Mouse (Mus musculus): ENCODE results near the gene Ryr3.
"Not testable (repeated sequence)": the region's sequence is repeated elsewhere in the genome, so short reads cannot be mapped to it uniquely, and the experiment has no call there.

The Ryr3 gene

DNA sequence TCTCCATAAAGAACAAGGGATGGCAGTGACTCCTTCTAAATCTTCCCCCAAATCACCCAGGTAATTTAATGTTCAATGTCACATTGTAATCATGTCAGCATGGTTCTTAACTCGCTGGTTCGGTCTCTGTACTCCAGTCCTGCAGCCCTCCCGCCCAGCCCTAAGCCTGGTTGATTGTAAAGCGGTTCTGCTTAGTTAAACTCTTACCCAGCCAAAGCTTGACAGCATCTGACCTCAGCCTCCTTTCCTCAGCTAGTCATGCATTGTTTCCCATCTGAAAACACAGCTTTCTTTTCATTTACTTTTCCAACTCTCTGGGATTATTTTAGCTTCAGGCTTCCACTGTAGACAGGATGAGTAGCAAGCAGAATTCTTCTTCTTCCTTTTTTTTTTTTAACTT lies 121.7 kb downstream of the Ryr3 start:
- DNase-seq (ENCODE audit: low read depth), result no peak

DNA sequence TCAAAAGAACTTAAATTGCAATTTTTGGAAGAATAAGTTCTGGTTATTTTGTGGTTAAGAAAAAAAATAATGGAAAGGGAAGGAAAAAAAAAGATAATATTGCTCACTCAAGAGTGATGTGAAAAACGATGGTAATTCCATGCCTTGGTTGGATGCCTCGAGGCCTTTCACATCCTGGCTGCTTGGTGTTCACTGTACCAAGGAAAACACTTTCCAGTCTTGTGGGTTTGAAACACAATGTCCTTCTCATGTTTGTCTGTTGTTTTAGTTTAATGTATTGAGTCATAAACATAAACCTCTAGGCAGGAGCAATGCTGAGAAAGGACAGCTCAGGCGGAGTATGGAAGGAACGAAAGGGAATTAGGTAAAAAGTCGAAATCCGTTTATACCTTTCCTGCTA lies 122.8 kb downstream of the Ryr3 start:
- no peak for DNase-seq (ENCODE audit: low read depth)

DNA sequence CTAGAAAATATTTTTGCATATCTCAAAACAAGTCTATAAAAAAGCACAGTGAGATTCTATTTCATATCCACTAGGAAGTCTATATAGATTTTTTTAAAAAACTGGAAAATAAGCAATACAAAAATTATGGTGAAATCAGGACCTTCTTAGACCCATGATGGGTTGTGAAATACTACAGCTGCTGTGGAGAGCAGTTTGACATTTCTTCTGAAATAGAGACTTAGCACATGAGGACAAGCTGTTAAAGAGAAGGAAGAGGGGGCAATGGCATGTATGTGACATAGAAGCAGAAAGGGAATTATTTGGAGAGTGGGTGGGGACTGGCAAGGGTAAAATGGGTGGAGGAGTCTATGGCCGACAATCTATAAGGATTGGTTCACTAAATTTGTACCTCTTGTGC lies 124.1 kb downstream of the Ryr3 start:
- DNase-seq (ENCODE audit: low read depth), result no peak

DNA sequence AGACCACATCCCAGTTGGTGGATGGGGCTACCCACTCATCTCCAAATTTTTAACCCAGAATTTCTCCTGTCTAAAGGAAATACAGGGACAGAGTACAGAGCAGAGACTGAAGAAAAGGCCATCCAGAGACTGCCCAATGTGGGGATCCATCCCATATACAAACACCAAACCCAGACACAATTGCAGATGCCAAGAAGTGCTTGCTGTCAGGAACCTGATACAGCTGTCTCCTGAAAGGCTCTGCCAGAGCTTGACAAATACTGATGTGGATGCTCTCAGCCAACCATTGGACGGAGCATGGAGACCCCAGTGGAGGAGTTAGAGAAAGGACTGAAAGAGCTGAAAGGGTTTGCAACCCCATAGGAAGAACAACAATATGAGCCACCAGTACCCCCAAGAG lies 125.6 kb downstream of the Ryr3 start:
- DNase-seq (ENCODE audit: low read depth), result not testable (repeated sequence)

DNA sequence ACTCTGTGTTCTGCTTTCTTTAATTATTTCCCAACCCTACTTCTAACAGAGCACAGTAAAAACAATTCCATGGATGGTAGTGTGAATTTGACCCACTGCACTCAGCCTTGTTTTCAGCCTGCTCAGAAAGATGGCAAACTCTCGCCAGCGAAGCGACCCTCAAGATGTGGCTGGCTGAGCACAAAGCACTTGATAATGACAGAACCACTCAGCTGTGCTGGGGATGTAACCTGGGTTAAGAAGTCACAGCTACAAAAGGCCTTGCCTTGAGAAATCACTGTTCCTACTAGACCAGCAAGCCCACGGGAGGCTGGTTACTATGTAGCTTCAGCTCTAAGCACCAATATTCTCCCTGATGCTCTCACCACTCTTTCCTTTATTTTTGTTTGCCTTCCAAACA lies 140.5 kb downstream of the Ryr3 start:
- no peak for DNase-seq (ENCODE audit: low read depth)

DNA sequence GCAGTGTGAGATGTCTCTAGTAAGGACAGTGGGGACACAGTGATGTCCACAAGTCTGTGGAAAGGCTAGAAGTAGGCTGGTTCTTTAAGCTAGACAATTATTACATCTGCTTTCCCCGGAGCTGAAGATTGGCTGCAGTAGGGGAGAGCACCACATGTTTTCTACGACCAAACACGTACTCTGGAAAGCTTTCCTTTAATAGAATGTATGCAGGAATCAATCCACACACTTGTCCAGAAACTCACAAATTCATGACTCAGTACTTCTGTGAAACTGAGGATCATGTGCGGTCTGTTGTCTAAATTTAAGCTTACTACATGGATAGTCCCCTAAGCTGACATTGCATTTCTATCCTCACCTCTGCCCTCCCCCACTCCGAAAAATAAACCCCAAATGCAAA lies 157.5 kb downstream of the Ryr3 start:
- no peak for DNase-seq (ENCODE audit: low read depth)

DNA sequence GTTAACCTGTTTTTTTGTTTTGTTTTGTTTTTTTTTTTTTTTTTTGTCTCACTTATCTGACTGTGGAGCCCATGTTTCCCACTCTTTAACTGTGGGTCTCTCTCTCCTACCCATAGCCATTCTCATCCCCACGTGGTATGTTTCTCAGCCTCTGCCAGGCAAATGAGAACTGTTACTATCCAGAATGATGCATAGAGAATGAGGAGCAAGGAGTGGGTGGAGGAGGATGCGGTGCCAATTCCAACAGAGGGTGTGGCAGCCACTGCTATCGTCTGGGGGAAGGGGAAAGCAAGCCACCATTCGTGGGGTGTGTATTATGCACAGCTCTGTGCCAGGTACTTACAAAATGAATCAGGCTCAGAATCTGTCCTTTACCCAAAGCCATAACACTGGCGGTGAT lies 158.0 kb downstream of the Ryr3 start:
- DNase-seq (ENCODE audit: low read depth), result no peak

DNA sequence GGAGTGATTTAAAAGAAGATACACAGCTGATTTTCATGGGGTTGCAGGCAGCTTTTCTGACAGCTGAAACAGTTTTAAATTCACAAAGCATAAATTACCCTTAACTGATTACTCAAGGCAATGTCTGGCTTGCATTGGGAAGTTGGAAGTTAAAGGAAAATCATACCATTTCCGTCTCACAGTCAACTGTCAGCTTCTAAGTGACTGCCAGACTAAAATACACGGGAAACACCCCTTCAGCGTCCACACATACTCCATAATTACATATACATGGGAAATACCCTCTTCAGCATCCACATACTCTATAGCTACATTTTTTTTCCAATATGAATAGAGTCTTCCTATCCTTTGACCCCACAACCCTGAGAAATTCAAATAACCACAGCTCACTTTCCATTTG lies 158.8 kb downstream of the Ryr3 start:
- no peak for DNase-seq (ENCODE audit: low read depth)

GRCm38 (mm10) chr2:113055591-113055990 lies 161.3 kb downstream of the Ryr3 start:
- no peak for DNase-seq (ENCODE audit: low read depth)

- DNase-seq (ENCODE audit: low read depth), result no peak
Measured at GRCm38 (mm10) chr2:113049831-113050230, 167.1 kb downstream of the Ryr3 start.

- no peak for DNase-seq (ENCODE audit: low read depth)
Measured at GRCm38 (mm10) chr2:113036550-113036949, 180.3 kb downstream of the Ryr3 start.

- no peak for DNase-seq (ENCODE audit: low read depth)
Measured at GRCm38 (mm10) chr2:113030689-113031088, 186.2 kb downstream of the Ryr3 start.

DNA sequence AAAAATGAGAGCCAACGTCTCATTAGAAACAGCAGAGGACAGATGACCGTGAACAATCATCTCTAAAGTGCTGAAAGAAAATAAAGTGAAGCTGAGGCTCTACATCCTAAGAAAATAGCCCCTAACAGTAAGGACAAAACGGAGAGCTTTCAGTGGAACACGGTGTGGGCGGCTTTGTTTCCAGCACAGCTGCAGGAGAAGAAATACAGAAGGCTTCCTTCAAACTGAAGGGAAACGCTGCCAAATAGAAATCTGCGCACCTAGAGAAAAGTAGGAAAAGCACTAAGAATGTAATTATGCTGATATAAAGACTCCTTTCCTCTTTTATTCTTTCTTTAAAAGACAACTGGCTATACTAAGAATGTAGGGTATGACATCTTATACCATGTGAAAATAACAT lies 197.0 kb downstream of the Ryr3 start:
- DNase-seq (ENCODE audit: low read depth), result no peak

- DNase-seq (ENCODE audit: low read depth), result no peak
Measured at GRCm38 (mm10) chr2:113018278-113018677, 198.6 kb downstream of the Ryr3 start.

DNA sequence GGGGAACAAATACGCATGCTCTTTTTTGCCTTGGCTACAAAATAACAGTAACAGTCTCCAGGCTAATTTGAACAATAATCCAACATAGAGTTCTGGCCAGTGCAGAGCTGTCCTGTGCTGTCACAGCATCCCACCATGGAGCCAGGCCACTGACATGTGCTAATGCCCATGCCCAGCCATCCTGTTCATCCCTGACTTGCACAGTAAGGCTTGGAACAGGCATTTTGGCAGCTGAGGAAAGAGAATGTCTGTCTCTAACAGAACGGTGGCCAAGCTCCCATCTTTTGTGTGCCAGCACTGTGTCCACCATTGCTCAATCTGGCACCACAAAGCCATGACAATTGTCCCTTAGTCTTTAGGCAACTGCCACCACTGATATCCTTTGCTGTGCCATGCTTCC lies 200.7 kb downstream of the Ryr3 start:
- no peak for DNase-seq (ENCODE audit: low read depth)

GRCm38 (mm10) chr2:113008961-113009740 lies 207.7 kb downstream of the Ryr3 start:
- no peak for DNase-seq (ENCODE audit: low read depth)

DNA sequence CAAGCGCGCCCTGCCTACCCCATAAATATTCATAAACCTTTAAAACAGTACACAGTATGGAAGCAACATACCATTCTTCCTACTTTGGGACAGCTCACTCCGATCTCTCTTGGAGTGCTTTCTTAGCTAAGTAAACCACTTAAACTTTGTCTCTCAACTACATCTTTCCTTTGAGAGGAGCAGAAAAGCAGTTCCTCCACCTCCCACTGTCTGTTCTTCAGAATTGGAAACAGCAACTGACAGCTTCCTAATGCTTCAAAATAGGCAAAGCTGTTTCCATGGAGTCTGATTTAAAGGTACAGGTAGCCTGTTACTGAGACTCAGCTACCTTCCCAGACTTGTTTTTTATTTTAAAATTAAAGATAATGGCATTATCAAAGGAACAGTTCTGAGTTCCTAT lies 218.4 kb downstream of the Ryr3 start:
- DNase-seq (ENCODE audit: low read depth), result no peak

- DNase-seq (ENCODE audit: low read depth), result no peak
Measured at GRCm38 (mm10) chr2:112982908-112983510, 233.9 kb downstream of the Ryr3 start.

- no peak for DNase-seq (ENCODE audit: low read depth)
Measured at GRCm38 (mm10) chr2:112966807-112967625, 249.9 kb downstream of the Ryr3 start.

GRCm38 (mm10) chr2:112948931-112949330 lies 268.0 kb downstream of the Ryr3 start:
- DNase-seq (ENCODE audit: low read depth), result no peak

DNA sequence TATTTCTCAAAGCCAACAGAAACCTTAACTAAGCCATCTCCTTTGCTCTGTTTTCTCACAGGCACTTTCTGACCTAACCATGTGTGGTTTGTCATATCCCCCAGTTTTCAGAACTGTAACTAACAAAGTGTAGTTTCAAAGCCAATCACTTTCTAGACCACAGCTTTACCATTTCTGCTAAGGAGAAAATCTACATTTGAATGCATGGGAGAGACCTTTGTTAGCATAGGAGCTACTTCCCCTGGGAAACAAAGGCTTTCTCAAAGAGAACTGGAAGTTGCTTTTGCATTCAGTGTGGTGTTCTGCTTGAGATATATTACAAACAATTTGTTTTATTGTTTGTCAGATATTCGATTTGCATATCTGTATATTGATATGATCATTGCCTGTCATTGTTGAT lies 285.1 kb downstream of the Ryr3 start:
- no peak for DNase-seq (ENCODE audit: low read depth)

- DNase-seq (ENCODE audit: low read depth), result no peak
Measured at GRCm38 (mm10) chr2:112913796-112914195, 303.1 kb downstream of the Ryr3 start.

- no peak for DNase-seq (ENCODE audit: low read depth)
Measured at GRCm38 (mm10) chr2:112912611-112913010, 304.3 kb downstream of the Ryr3 start.

All from c-Kit-positive CD71-positive TER-119-negative erythroid progenitor cells, embryonic 14.5 days (primary cell).